Mouse (Mus musculus) neural tube, embryonic 14.5 days (tissue): ENCODE measurements around the gene Alpl. TPM values are rescaled to one million over a fixed set of nuclear protein-coding genes. Genes with fewer than 3 reads are reported as not detected.

Experiments used
- ATAC-seq: fragments of 200-750 bp; cut with Nextera tagmentation; 2 replicates; pipeline ENCODE4 v1.8.0; 2017; ENCODE audit warnings: low read depth, mild to moderate bottlenecking, moderate TSS enrichment, moderate library complexity
- H3K27ac ChIP-seq: fragments of 300-500 bp; sonication (generic); 2 replicates; pipeline ENCODE4 v1.5.1; 2014; ENCODE audit warnings: low read depth, mild to moderate bottlenecking, control low read depth, low read length, moderate library complexity, mixed read lengths
- H3K27me3 ChIP-seq: fragments of 300-500 bp; sonication (generic); 2 replicates; pipeline ENCODE4 v1.6.1; 2014; ENCODE audit warnings: low read length; ENCODE audit not compliant: control insufficient read depth, insufficient read depth
- H3K36me3 ChIP-seq: fragments of 300-500 bp; sonication (generic); 2 replicates; pipeline ENCODE4 v1.6.1; 2014; ENCODE audit warnings: low read length, mixed read lengths; ENCODE audit not compliant: control insufficient read depth, insufficient read depth
- H3K4me1 ChIP-seq: fragments of 300-500 bp; sonication (generic); 2 replicates; pipeline ENCODE4 v1.6.1; 2014; ENCODE audit warnings: low read length; ENCODE audit not compliant: control insufficient read depth, insufficient read depth
- H3K4me2 ChIP-seq: fragments of 300-500 bp; sonication (generic); 2 replicates; pipeline ENCODE4 v1.6.1; 2014; ENCODE audit warnings: mild to moderate bottlenecking, low read depth, low read length, control low read depth
- H3K4me3 ChIP-seq: fragments of 300-500 bp; sonication (generic); 2 replicates; pipeline ENCODE4 v1.5.1; 2014; ENCODE audit warnings: low read depth, low read length, control low read depth, mixed read lengths
- H3K9ac ChIP-seq: fragments of 300-500 bp; sonication (generic); replicated peaks from 2 replicates; pipeline ENCODE4 v1.6.1; 2014; ENCODE audit warnings: low read depth, mild to moderate bottlenecking, control low read depth, low read length, mixed read lengths
- H3K9me3 ChIP-seq: fragments of 300-500 bp; sonication (generic); 2 replicates; pipeline ENCODE4 v1.6.1; 2016; ENCODE audit warnings: low read length; ENCODE audit not compliant: control insufficient read depth
- WGBS: fragments of 180-500 bp; shearing (Covaris S2); extraction: QIAGEN DNeasy Blood & Tissue Kit; methylation state at CpG from one replicate; pipeline ENCODE4 v1.1.7; 2014; 5-methylcytosine and 5-hydroxymethylcytosine counted together
- polyA plus RNA-seq: library from polyadenylated mRNA; unstranded; fragments of >200 nt; fragmentation: Nextera tagmentation; extraction: Ambion mirVana; gene quantifications from 2 replicates; pipeline ENCODE4 v1.2.1, GENCODE M21; 2014

The Alpl gene
- polyA plus RNA-seq, 1 experiment from 2014 or later, result 8.5 TPM

- no peaks in the 10 kb centered on the region for H3K27me3 ChIP-seq
- ATAC-seq, result no peak
- H3K9me3 ChIP-seq, result no peaks in the 10 kb centered on the region
- H3K36me3 ChIP-seq, result no peaks in the 10 kb centered on the region
- no peak overlapping the region for H3K27ac ChIP-seq
- H3K4me3 ChIP-seq, result no peak overlapping the region
- H3K9ac ChIP-seq, result no peak overlapping the region
- peaks cover 12% of the 10 kb centered on the region; the same call in 1 of the 2 replicates for H3K4me1 ChIP-seq
- H3K4me2 ChIP-seq, result no peak overlapping the region
- WGBS, result 55% methylated on average over 7 of the region's 7 CpGs
Measured at GRCm38 (mm10) chr4:137769635-137770034, 26.5 kb downstream of the Alpl start.

- no peaks in the 10 kb centered on the region for H3K27me3 ChIP-seq
- no peak overlapping the region for H3K4me2 ChIP-seq
- WGBS, result 90% methylated on average over 6 of the region's 6 CpGs
- no peaks in the 10 kb centered on the region for H3K9me3 ChIP-seq
- H3K4me3 ChIP-seq, result no peak overlapping the region
- H3K4me1 ChIP-seq, result peaks cover 12% of the 10 kb centered on the region; the same call in 1 of the 2 replicates
- no peak for ATAC-seq
- no peak overlapping the region for H3K9ac ChIP-seq
- H3K36me3 ChIP-seq, result no peaks in the 10 kb centered on the region
- H3K27ac ChIP-seq, result no peak overlapping the region
Measured at GRCm38 (mm10) chr4:137768831-137769230, 27.4 kb downstream of the Alpl start.

GRCm38 (mm10) chr4:137768381-137768780 lies 27.8 kb downstream of the Alpl start:
- no peak overlapping the region for H3K27ac ChIP-seq
- WGBS, result 67% methylated on average over 5 of the region's 5 CpGs
- no peak for ATAC-seq

GRCm38 (mm10) chr4:137766365-137766764 lies 29.8 kb downstream of the Alpl start:
- H3K36me3 ChIP-seq, result no peaks in the 10 kb centered on the region
- 44% methylated on average over 5 of the region's 5 CpGs for WGBS
- no peaks in the 10 kb centered on the region for H3K9me3 ChIP-seq

More at GRCm38 (mm10) chr4:137768381-137768780, 27.8 kb downstream of the Alpl start:
- Histone ChIP-seq H3K4me1 (peaks cover 8% of the 10 kb centered on the region; the same call in 1 of the 2 replicates), H3K9me3 (no peaks in the 10 kb centered on the region), H3K4me2 (no peak overlapping the region), H3K9ac (no peak overlapping the region), H3K27me3 (no peaks in the 10 kb centered on the region), H3K4me3 (no peak overlapping the region), H3K36me3 (no peaks in the 10 kb centered on the region)

GRCm38 (mm10) chr4:137765554-137765971 lies 30.6 kb downstream of the Alpl start:
- no peak overlapping the region for H3K4me2 ChIP-seq
- WGBS, result 29% methylated on average over 7 of the region's 7 CpGs
- peaks cover 7% of the 10 kb centered on the region; the same call in 1 of the 2 replicates for H3K4me1 ChIP-seq
- H3K4me3 ChIP-seq, result no peak overlapping the region
- peak overlapping the region; percentile 78 for H3K27ac ChIP-seq
- no peaks in the 10 kb centered on the region for H3K36me3 ChIP-seq
- ATAC-seq, result peak; percentile 91
- H3K27me3 ChIP-seq, result no peaks in the 10 kb centered on the region
- peak overlapping the region; percentile 17; the same call in 1 of the 2 replicates for H3K9ac ChIP-seq
- H3K9me3 ChIP-seq, result no peaks in the 10 kb centered on the region

More at GRCm38 (mm10) chr4:137766365-137766764, 29.8 kb downstream of the Alpl start:
- Histone ChIP-seq H3K27me3 (no peaks in the 10 kb centered on the region), H3K9ac (no peak overlapping the region), H3K27ac (no peak overlapping the region), H3K4me3 (no peak overlapping the region), H3K4me1 (peaks cover 7% of the 10 kb centered on the region; the same call in 1 of the 2 replicates), H3K4me2 (no peak overlapping the region)
- no peak for ATAC-seq

GRCm38 (mm10) chr4:137764621-137765020 lies 31.6 kb downstream of the Alpl start:
- peak overlapping the region; percentile 78; the same call in 1 of the 2 replicates for H3K27ac ChIP-seq
- peaks cover 7% of the 10 kb centered on the region; the same call in 1 of the 2 replicates for H3K4me1 ChIP-seq
- 59% methylated on average over 3 of the region's 3 CpGs for WGBS
- H3K27me3 ChIP-seq, result no peaks in the 10 kb centered on the region
- no peak for ATAC-seq
- no peak overlapping the region for H3K4me2 ChIP-seq
- H3K4me3 ChIP-seq, result no peak overlapping the region
- no peaks in the 10 kb centered on the region for H3K36me3 ChIP-seq
- H3K9ac ChIP-seq, result no peak overlapping the region
- H3K9me3 ChIP-seq, result no peaks in the 10 kb centered on the region

- 77% methylated on average over 8 of the region's 8 CpGs for WGBS
- Histone ChIP-seq H3K4me3 (no peak overlapping the region), H3K4me1 (peaks cover 7% of the 10 kb centered on the region; the same call in 1 of the 2 replicates), H3K9ac (no peak overlapping the region), H3K27me3 (no peaks in the 10 kb centered on the region), H3K36me3 (no peaks in the 10 kb centered on the region), H3K4me2 (no peak overlapping the region), H3K27ac (no peak overlapping the region), H3K9me3 (no peaks in the 10 kb centered on the region)
- no peak for ATAC-seq
Measured at GRCm38 (mm10) chr4:137763920-137764495, 32.2 kb downstream of the Alpl start.

- Histone ChIP-seq H3K9ac (no peak overlapping the region), H3K36me3 (no peaks in the 10 kb centered on the region), H3K27me3 (no peaks in the 10 kb centered on the region), H3K4me1 (peaks cover 7% of the 10 kb centered on the region; the same call in 1 of the 2 replicates), H3K4me2 (no peak overlapping the region), H3K4me3 (no peak overlapping the region), H3K27ac (no peak overlapping the region), H3K9me3 (no peaks in the 10 kb centered on the region)
- 75% methylated on average over 9 of the region's 9 CpGs for WGBS
- no peak for ATAC-seq
Measured at GRCm38 (mm10) chr4:137762886-137763285, 33.3 kb downstream of the Alpl start.

- no peak overlapping the region for H3K9ac ChIP-seq
- no peak for ATAC-seq
- H3K4me1 ChIP-seq, result no peaks in the 10 kb centered on the region
- H3K4me2 ChIP-seq, result no peak overlapping the region
- H3K36me3 ChIP-seq, result no peaks in the 10 kb centered on the region
- 93% methylated on average over 2 of the region's 2 CpGs for WGBS
- H3K27me3 ChIP-seq, result no peaks in the 10 kb centered on the region
- H3K4me3 ChIP-seq, result no peak overlapping the region
- H3K27ac ChIP-seq, result no peak overlapping the region
- H3K9me3 ChIP-seq, result no peaks in the 10 kb centered on the region
Measured at GRCm38 (mm10) chr4:137754446-137754845, 41.7 kb downstream of the Alpl start.
